Mouse (Mus musculus) activated CD4-positive, CD25-positive, alpha-beta regulatory T cell, adult 9 weeks (primary cell): Measurements from ENCODE around the gene A130010J15Rik. TPM values are rescaled to one million over a fixed set of nuclear protein-coding genes. Genes with fewer than 3 reads are reported as not detected.

ENCODE experiments used
- polyA plus RNA-seq: library from polyadenylated mRNA; unstranded; fragments of 100-300 nt; shearing (Covaris generic); gene quantifications from one replicate; pipeline ENCODE4 v1.2.1, GENCODE M21; 2017

A130010J15Rik gene
- polyA plus RNA-seq, result 7.9 TPM

GRCm38 (mm10) chr1:193167746-193168145 is at the start of gene A130010J15Rik:
Gene A130010J15Rik (plus strand): TSS chr1:193168046.

DNA sequence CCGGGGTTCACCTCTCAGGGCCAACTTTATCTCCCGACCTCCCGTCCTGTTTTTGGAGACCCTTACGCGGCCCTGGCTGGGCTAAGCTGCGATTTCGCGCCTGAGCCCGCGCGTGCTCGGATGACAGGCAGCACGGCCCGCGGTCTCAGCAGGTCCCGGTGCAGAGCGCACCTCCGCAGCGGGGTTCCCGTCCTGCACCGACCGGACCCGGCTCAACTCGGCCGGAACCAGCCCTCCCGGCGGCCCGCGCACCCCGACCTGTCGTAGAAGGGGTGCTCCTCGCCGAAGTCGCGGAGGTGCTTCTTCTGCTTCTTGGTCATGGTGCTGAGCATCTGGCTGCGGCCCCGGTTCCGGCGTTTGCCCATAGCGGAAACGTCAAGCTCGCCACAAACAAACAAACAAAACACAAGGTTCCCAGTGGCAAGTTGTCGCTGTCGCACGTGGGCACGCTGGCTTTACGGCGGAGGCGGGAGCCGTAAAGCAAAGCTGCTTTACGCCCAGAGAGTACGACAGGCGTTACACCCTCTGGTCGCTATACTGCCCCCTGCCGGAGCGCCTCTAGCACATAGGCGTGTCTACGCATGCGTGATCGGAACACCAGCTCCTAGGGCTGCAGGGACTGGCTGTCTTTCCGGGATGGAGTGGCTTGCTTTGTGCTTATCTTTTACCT is 37.9 kb upstream of the A130010J15Rik start, which contains the start of gene Diexf:
Diexf (minus strand) TSS at position 487 of the 670 bp plus-strand sequence.

GRCm38 (mm10) chr1:193152872-193153271 is 15.0 kb upstream of the A130010J15Rik start, which contains the start of gene Irf6:
Gene Irf6 (plus strand): TSS chr1:193153111.

DNA sequence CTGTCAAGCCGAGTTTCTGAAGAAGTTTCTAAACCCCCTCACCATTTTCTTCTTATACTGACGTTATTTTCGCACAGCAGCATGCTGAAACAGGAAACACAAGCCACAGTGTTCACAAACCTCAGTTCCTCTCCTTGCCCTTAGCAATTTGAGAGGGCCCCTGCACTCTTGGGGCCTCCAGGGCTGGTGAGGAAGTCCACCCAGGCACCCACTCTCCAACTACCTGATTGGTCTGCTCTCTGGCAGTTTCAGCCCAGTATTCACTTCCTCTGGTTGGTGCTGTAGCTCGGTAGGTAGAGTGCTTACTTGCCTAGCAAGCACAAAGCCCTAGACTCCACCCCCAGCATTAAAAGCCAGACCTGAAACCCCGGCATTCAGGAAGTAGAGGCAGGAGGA is 33.5 kb downstream of the A130010J15Rik start, which contains the start of gene Traf3ip3:
Traf3ip3 (minus strand) TSS at position 321 of the 396 bp plus-strand sequence.

DNA sequence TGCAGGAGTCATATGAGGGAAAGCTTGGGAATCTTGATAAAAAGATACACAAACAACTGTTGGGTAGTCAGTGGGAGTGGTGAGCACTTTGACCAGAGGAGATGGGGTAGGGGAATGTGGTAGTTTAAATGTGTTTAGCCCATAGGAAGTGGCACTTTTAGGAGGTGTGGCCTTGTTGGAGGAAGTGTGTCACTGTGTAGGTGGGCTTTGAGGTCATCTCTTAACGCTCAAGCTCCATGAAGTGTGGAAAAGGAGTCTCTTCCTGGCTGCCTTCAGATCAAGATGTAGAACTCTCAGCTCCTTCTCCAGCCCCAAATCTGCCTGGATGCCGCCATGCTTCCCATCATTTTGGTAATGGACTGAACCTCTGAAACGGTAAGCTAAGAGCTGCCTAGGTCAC is 39.7 kb downstream of the A130010J15Rik start, which contains the start of gene Lamb3:
Lamb3 (plus strand) TSS at position 197 of the 400 bp plus-strand sequence.

Other genes starting within 250 kb of the A130010J15Rik start
- 0.22 TPM for gene Syt14, start 132.3 kb upstream of the A130010J15Rik start, polyA plus RNA-seq
- gene Diexf, start 37.8 kb upstream of the A130010J15Rik start, polyA plus RNA-seq, result 6.1 TPM
- gene Irf6, start 14.9 kb upstream of the A130010J15Rik start, polyA plus RNA-seq, result 18.7 TPM
- gene Traf3ip3, start 33.7 kb downstream of the A130010J15Rik start, polyA plus RNA-seq, result 654 TPM
- 26.5 TPM for gene Lamb3, start 39.7 kb downstream of the A130010J15Rik start, polyA plus RNA-seq
- gene Hsd11b1, start 96.0 kb downstream of the A130010J15Rik start, polyA plus RNA-seq, result 154 TPM
- gene G0s2, start 105.2 kb downstream of the A130010J15Rik start, polyA plus RNA-seq, result 1.8 TPM
- gene Camk1g, start 202.3 kb downstream of the A130010J15Rik start, polyA plus RNA-seq, result not detected